ENCODE assay signal across 8 mouse cellular contexts in genomic region chr15:8625370-8625769, GRCm38 (mm10).
DNase-seq lines count a peak whose midpoint lies in the region; ATAC-seq and TF ChIP-seq lines count a peak whose summit lies in the region.
"Had no signal": no experiment of that assay in that cellular context is flagged by ENCODE, and none has a peak within 500 bp of the region (broad histone marks: within the 10 kb centered on the region; RNA-seq: fewer than 3 reads in every experiment).

No protein-coding gene starts in this region.

- no peak overlapping the region for H3K4me2 ChIP-seq in kidney, embryonic 14.5 days (replicated peaks; ENCODE audit: low read depth, low read length)

- ATAC-seq in kidney, embryonic 14.5 days (ENCODE audit: low FRiP score, low TSS enrichment) = 0 out of 2 replicates have a peak, but pooled peaks have one; percentile 6

- peaks cover 0 to 9% of the 10 kb centered on the region in 2 experiments; a peak in 2 of 4 replicates for H3K4me1 ChIP-seq in MEL (ENCODE audit: control insufficient read depth in 1 of 2, insufficient read depth in 2 of 2, low read length in 2 of 2)
- 0 out of 2 replicates have a peak, but pooled peaks cover 4% of the 10 kb centered on the region for H3K4me1 ChIP-seq in kidney, embryonic 14.5 days (ENCODE audit: control insufficient read depth, insufficient read depth, low read length)
- H3K4me1 ChIP-seq in megakaryocyte, embryonic 14.5 days = peaks cover 38% of the 10 kb centered on the region

- WGBS in kidney, embryonic 14.5 days = 45% methylated on average over 7 of the region's 7 CpGs

- peaks cover 0 to 5% of the 10 kb centered on the region in 2 experiments; a peak in 2 of 4 replicates for H3K36me3 ChIP-seq in MEL (ENCODE audit: control insufficient read depth in 1 of 2, insufficient read depth in 2 of 2, low read length in 2 of 2)
- H3K36me3 ChIP-seq in kidney, embryonic 14.5 days (ENCODE audit: control insufficient read depth, insufficient read depth, low read length) = no peaks in the 10 kb centered on the region
- H3K36me3 ChIP-seq in megakaryocyte, embryonic 14.5 days (replicated peaks; ENCODE audit: low read length) = no peaks in the 10 kb centered on the region

- H3K9me3 ChIP-seq in MEL (replicated peaks; ENCODE audit: insufficient read depth, low read length) = no peaks in the 10 kb centered on the region
- H3K9me3 ChIP-seq in kidney, embryonic 14.5 days (ENCODE audit: control insufficient read depth, low read length) = no peaks in the 10 kb centered on the region
- H3K9me3 ChIP-seq in megakaryocyte, embryonic 14.5 days = no peaks in the 10 kb centered on the region

- no peak overlapping the region for H3K9ac ChIP-seq in MEL (ENCODE audit: control insufficient read depth, low read depth, low read length, poor library complexity, severe bottlenecking)
- H3K9ac ChIP-seq in kidney, embryonic 14.5 days (ENCODE audit: low read depth, low read length) = no peak overlapping the region

- peaks cover 0 to 1% of the 10 kb centered on the region in 2 experiments; a peak in 1 of 4 replicates for H3K27me3 ChIP-seq in MEL (ENCODE audit: control insufficient read depth in 1 of 2, insufficient read depth in 2 of 2, low read length in 2 of 2)
- H3K27me3 ChIP-seq in kidney, embryonic 14.5 days (ENCODE audit: control insufficient read depth, insufficient read depth, low read length) = peaks cover 3% of the 10 kb centered on the region; the same call in 1 of the 2 replicates
- H3K27me3 ChIP-seq in megakaryocyte, embryonic 14.5 days (replicated peaks) = peaks cover 21% of the 10 kb centered on the region

- DNase-seq in layer of hippocampus, adult 11-12 months (ENCODE audit: low spot score) = peak; percentile 55
- no peak for DNase-seq in layer of hippocampus, adult 9-10 months (ENCODE audit: low spot score)
- peak; percentile 70 for DNase-seq in MEL (ENCODE audit: low read depth, low spot score)
- peak; percentile 76 for DNase-seq in brain, embryonic 14.5 days (ENCODE audit: low read depth)
- DNase-seq in spleen, postnatal 4 days (ENCODE audit: low spot score in 2 of 2) = peak; percentile 28 to 71

- H3K27ac ChIP-seq in MEL (ENCODE audit: control insufficient read depth, low read depth, low read length) = no peak overlapping the region
- no peak overlapping the region for H3K27ac ChIP-seq in kidney, embryonic 14.5 days (ENCODE audit: low read depth, low read length)

- TF ChIP-seq POLR2A in MEL (IDR thresholded peaks at IDR 0.05; ENCODE audit: control insufficient read depth in 1 of 2, insufficient read depth in 1 of 2, low read depth in 1 of 2, low read length in 2 of 2, poor library complexity in 1 of 2) = no peak
- no peak for TF ChIP-seq POLR2A in brain, embryonic 14.5 days (IDR thresholded peaks at IDR 0.05; ENCODE audit: borderline replicate concordance, extremely low read depth, insufficient read depth, insufficient read length, poor library complexity, severe bottlenecking)

- peak overlapping the region in 1 of 2 experiments; percentile 13; a peak in 1 of 4 replicates for H3K4me3 ChIP-seq in MEL (ENCODE audit: control insufficient read depth in 1 of 2, insufficient read depth in 1 of 2, low read depth in 2 of 2, low read length in 2 of 2)
- no peak overlapping the region for H3K4me3 ChIP-seq in kidney, embryonic 14.5 days (ENCODE audit: low read length)
- H3K4me3 ChIP-seq in megakaryocyte, embryonic 14.5 days (replicated peaks) = peak overlapping the region; percentile 83
- H3K4me3 ChIP-seq: erythroblast, embryonic 14.5 days had no signal

- TF ChIP-seq EP300 in MEL (IDR thresholded peaks at IDR 0.05; ENCODE audit: low read depth in 1 of 2, low read length in 2 of 2) = no peak

- H3K79me2 ChIP-seq in MEL (ENCODE audit: control insufficient read depth, insufficient read depth, low read length, poor library complexity) = no peaks in the 10 kb centered on the region

- TF ChIP-seq RAD21 in MEL (IDR thresholded peaks at IDR 0.05; ENCODE audit: low read depth, low read length) = peak; percentile 84

- peak; percentile 46 to 78 (median 77) for TF ChIP-seq CTCF in MEL (IDR thresholded peaks at IDR 0.05 in 2 of 3, conservative IDR thresholded peaks at IDR 0.05 in 1 of 3; ENCODE audit: control insufficient read depth in 1 of 3, insufficient read depth in 1 of 3, low read depth in 2 of 3, low read length in 3 of 3, poor library complexity in 1 of 3, severe bottlenecking in 1 of 3)
- TF ChIP-seq CTCF in brain, embryonic 14.5 days (IDR thresholded peaks at IDR 0.05; ENCODE audit: borderline replicate concordance, extremely low read depth, insufficient read depth, insufficient read length) = peak; percentile 75; the same call in 1 of the 2 replicates

TF ChIP-seq in MEL, 35 proteins besides CTCF, POLR2A, EP300 and RAD21:
- TF ChIP-seq MEF2A (IDR thresholded peaks at IDR 0.05; ENCODE audit: extremely low read depth, insufficient replicate concordance, low read depth, low read length, poor library complexity, severe bottlenecking) (no peak), SMC3 (IDR thresholded peaks at IDR 0.05; ENCODE audit: low read depth, low read length) (peak; percentile 69), ZC3H11A (IDR thresholded peaks at IDR 0.05; ENCODE audit: low read depth, low read length) (no peak), NRF1 (IDR thresholded peaks at IDR 0.05; ENCODE audit: insufficient read depth, low read depth, low read length, poor library complexity, severe bottlenecking) (no peak), E2F4 (IDR thresholded peaks at IDR 0.05; ENCODE audit: borderline replicate concordance, low read depth, low read length) (no peak), HCFC1 (IDR thresholded peaks at IDR 0.05; ENCODE audit: low read depth, low read length) (no peak), MYC (IDR thresholded peaks at IDR 0.05; ENCODE audit: low read depth, low read length) (0 out of 2 replicates have a peak, but pooled peaks have one; percentile 15), KAT2A (conservative IDR thresholded peaks at IDR 0.05; ENCODE audit: low read depth, low read length) (no peak), TCF12 (IDR thresholded peaks at IDR 0.05; ENCODE audit: low read depth, low read length) (no peak), USF1 (IDR thresholded peaks at IDR 0.05; ENCODE audit: low read depth, low read length) (peak; percentile 33; the same call in 1 of the 2 replicates), SIN3A (IDR thresholded peaks at IDR 0.05; ENCODE audit: low read length) (no peak), MAX (IDR thresholded peaks at IDR 0.05; ENCODE audit: low read length) (peak; percentile 57), MXI1 (IDR thresholded peaks at IDR 0.05; ENCODE audit: low read depth, low read length) (peak; percentile 49; the same call in 1 of the 2 replicates), UBTF (IDR thresholded peaks at IDR 0.05; ENCODE audit: borderline replicate concordance, insufficient read depth, low read depth, low read length) (no peak), CHD1 (IDR thresholded peaks at IDR 0.05; ENCODE audit: low read depth, low read length) (no peak), POLR2AphosphoS5 (IDR thresholded peaks at IDR 0.05; ENCODE audit: borderline replicate concordance, low read depth, low read length) (no peak)
